Mouse (Mus musculus) embryo, embryonic 11 days (tissue): ENCODE data around the gene Chmp2a.
A peak's percentile ranks its signal among the peaks of the same experiment; 100 is the strongest.

Experiments used
- DNase-seq: peaks from one replicate; pipeline ENCODE4 v3.0.0-alpha.2; 2015

Gene Chmp2a

GRCm38 (mm10) chr7:13034148-13034977 is at the start of gene Chmp2a:
Gene Chmp2a (minus strand): TSS chr7:13034807.
- peak; percentile 98 for DNase-seq

- no peak for DNase-seq
These were observed 37.7 kb upstream of the Chmp2a start for GRCm38 (mm10) chr7:13072293-13072692.

GRCm38 (mm10) chr7:13063399-13063798 is 28.8 kb upstream of the Chmp2a start:
- peak; percentile 27 for DNase-seq

GRCm38 (mm10) chr7:13059536-13059935 is 24.9 kb upstream of the Chmp2a start:
- DNase-seq, result no peak

GRCm38 (mm10) chr7:13056913-13057700 is 22.5 kb upstream of the Chmp2a start:
- DNase-seq, result peak; percentile 25

- DNase-seq, result peak; percentile 99
These were observed 19.8 kb upstream of the Chmp2a start, which contains the start of gene Mzf1 for GRCm38 (mm10) chr7:13054287-13055010. Gene Mzf1 (minus strand): TSS chr7:13054764.

GRCm38 (mm10) chr7:13053961-13054286 is 19.3 kb upstream of the Chmp2a start:
- DNase-seq, result no peak

GRCm38 (mm10) chr7:13053501-13053900 is 18.9 kb upstream of the Chmp2a start:
- no peak for DNase-seq

GRCm38 (mm10) chr7:13053001-13053400 is 18.4 kb upstream of the Chmp2a start:
- no peak for DNase-seq

GRCm38 (mm10) chr7:13046084-13046483 is 11.5 kb upstream of the Chmp2a start:
- DNase-seq, result peak; percentile 78

- DNase-seq, result no peak
These were observed 9.6 kb upstream of the Chmp2a start for GRCm38 (mm10) chr7:13044254-13044625.

GRCm38 (mm10) chr7:13043445-13044253 is 9.0 kb upstream of the Chmp2a start:
- DNase-seq, result peak; percentile 65

- no peak for DNase-seq
These were observed 8.5 kb upstream of the Chmp2a start for GRCm38 (mm10) chr7:13043120-13043444.

- DNase-seq, result no peak
These were observed 7.9 kb upstream of the Chmp2a start for GRCm38 (mm10) chr7:13042511-13042910.

GRCm38 (mm10) chr7:13041256-13041655 is 6.6 kb upstream of the Chmp2a start:
- no peak for DNase-seq

- DNase-seq, result no peak
These were observed 4.6 kb upstream of the Chmp2a start for GRCm38 (mm10) chr7:13039181-13039580.

GRCm38 (mm10) chr7:13038621-13039169 is 4.1 kb upstream of the Chmp2a start:
- no peak for DNase-seq

- DNase-seq, result peak; percentile 99
These were observed 3.4 kb upstream of the Chmp2a start, which contains the start of gene Ube2m for GRCm38 (mm10) chr7:13037901-13038555. Gene Ube2m (minus strand): TSS chr7:13038275.

- DNase-seq, result no peak
These were observed 2.8 kb upstream of the Chmp2a start for GRCm38 (mm10) chr7:13037366-13037765.

GRCm38 (mm10) chr7:13036806-13037205 is 2.2 kb upstream of the Chmp2a start:
- DNase-seq, result no peak

- DNase-seq, result no peak
These were observed 726 bp upstream of the Chmp2a start for GRCm38 (mm10) chr7:13035211-13035855.
